Mouse (Mus musculus) adrenal gland, postnatal 25 days (tissue): ENCODE results near the gene Ddr2. TPM values are rescaled to one million over a fixed set of nuclear protein-coding genes. Genes with fewer than 3 reads are reported as not detected.

Experiments used
- DNase-seq: peaks from one replicate; pipeline ENCODE4 v3.0.0; 2021; ENCODE audit warnings: mixed read lengths
- total RNA-seq: library from RNA; stranded (reverse); gene quantifications from 2 replicates; pipeline ENCODE4 v1.2.3, GENCODE M21; 2021

Gene Ddr2
- total RNA-seq, 1 experiment from 2014 or later: 13.2 TPM

GRCm38 (mm10) chr1:169947654-169948053 is 162.9 kb downstream of the Ddr2 start:
- no peak for DNase-seq

- DNase-seq: no peak
These were observed 164.6 kb downstream of the Ddr2 start for GRCm38 (mm10) chr1:169946004-169946403.

DNA sequence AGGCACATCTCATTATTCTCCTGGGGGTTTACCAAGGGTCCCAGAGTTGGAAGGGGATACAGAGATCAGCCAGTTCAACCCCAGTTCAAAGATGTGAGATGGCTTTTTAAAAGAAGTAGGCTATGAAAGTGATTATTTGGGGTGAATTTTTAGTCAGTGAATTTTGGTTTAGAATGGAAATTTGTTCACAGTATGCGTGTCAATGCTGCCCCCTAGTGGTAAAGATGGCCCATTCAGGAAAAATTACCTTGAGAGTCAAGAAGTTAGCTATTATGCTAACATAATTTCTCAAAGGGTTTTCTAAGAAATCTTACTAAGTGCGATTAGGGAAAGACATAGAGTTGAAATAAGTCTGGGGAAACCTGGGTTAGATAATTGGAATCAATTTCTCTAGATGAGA is 171.2 kb downstream of the Ddr2 start:
- no peak for DNase-seq

- DNase-seq: peak; percentile 21
These were observed 176.4 kb downstream of the Ddr2 start for GRCm38 (mm10) chr1:169934005-169934725.

GRCm38 (mm10) chr1:169932122-169932746 is 178.3 kb downstream of the Ddr2 start:
- no peak for DNase-seq

- no peak for DNase-seq
These were observed 178.9 kb downstream of the Ddr2 start for GRCm38 (mm10) chr1:169931698-169932097.

DNA sequence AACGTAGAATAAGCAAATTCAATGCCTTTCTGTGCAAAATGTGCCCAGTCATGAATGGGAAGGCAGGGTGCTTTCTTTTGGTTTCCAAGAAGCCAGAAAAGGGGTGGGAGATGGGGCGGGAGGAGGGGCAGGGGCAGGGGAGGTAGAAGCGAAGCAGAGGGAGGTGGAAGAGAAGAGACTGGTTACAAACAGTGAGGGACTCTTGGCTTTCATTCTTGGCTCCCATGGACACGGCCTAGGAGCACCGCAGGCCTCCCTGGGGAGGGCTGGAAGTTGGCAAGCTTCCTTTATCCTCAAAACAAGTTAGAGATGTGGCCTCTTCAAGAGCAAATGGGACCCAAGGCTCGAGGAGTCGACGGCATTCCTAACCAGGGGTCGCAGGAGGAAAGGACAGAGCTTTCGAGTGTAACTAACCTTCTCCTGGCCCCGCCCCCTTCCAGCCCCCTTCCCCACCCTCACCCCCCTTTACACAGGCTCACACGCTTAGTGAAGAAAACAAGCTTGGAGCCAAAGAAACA is 182.0 kb downstream of the Ddr2 start, which contains the start of gene Ccdc190:
Ccdc190 (plus strand) TSS at position 195 of the 518 bp plus-strand sequence.
- DNase-seq: peak; percentile 21

DNA sequence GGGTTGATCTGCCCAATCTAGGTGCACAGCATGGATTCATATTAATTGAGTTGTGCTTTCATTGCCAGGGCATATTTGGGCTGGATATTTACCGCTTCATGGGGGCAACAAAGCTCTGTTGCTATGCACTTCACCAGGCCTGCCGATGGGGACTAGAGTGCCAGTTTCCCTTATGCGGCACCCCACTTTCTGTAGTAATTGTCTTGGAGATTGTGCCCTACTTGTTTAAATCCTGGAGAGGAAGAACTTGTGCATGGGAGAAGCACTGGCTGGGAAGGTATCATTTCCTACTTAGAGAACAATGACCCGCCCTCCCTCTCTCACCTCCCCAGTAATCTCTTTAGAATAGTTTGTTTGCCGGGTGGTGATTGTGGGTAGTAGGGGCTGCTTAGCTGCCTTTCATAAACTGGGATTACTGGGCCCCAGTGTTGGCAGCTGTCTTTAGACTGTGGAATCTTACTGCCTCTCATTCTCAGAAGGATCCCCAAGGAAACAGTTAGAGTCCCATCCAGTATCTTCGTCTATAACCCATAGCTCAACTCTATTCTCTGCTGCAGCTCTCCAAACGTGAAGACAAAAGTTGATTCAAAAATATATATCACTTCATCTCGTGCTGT is 182.7 kb downstream of the Ddr2 start:
- DNase-seq: no peak

DNA sequence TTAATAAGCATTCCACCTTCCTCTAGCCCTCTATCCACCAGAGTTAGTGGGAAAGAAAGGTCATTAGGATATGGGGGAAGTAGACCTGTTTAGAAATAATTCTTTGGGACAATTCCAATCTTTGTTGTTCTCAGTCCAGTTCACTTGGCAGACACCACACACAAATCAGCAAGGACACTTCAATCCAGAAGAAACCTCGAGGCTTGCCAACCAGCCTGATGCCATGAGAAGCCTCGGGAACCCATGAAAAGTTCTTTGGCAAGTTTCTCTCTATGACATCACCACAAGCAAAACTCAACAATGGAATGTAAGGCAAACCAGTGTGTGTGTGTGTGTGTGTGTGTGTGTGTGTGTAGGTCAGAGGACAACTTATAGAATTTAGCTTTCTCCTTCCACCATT is 186.0 kb downstream of the Ddr2 start:
- no peak for DNase-seq

Other genes starting within 250 kb of the Ddr2 start
- gene Ccdc190, start 182.1 kb downstream of the Ddr2 start, total RNA-seq: 0.55 and 0.90 TPM in 2 replicates
- 136 and 150 TPM in 2 replicates for gene Hsd17b7, start 141.5 kb downstream of the Ddr2 start, total RNA-seq
- 45.6 and 47.1 TPM in 2 replicates for gene Uap1, start 64.2 kb upstream of the Ddr2 start, total RNA-seq
- 65.0 and 68.4 TPM in 2 replicates for gene Uhmk1, start 104.6 kb upstream of the Ddr2 start, total RNA-seq
- not detected in 2 replicates for gene Sh2d1b2, start 122.0 kb upstream of the Ddr2 start, total RNA-seq
- 0.39 TPM in 1 of 2 replicates, not detected in the other for gene Sh2d1b1, start 166.6 kb upstream of the Ddr2 start, total RNA-seq
- gene Gm7694, start 195.6 kb upstream of the Ddr2 start, total RNA-seq: 6.9 and 11.7 TPM in 2 replicates
- gene Spata46, start 198.0 kb upstream of the Ddr2 start, total RNA-seq: not detected in 2 replicates